Mouse (Mus musculus) CH12.LX (cell line): Measurements from ENCODE around the gene Olfr901.

ENCODE experiments used
- CHD2 ChIP-seq: IDR thresholded peaks from 2 replicates; pipeline ENCODE4 v1.6.1; 2011; ENCODE audit warnings: low read length, improper control_type of control experiment
- CTCF ChIP-seq, 2 experiments: IDR thresholded peaks in 1 of 2; conservative IDR thresholded peaks in 1 of 2; 2 replicates each; pipeline ENCODE4 v1.5.1; 2011 to 2012; ENCODE audit warnings: low read depth in 2 of 2, low read length in 2 of 2, improper control_type of control experiment in 1 of 2, inconsistent platforms in 1 of 2, mild to moderate bottlenecking in 1 of 2, moderate library complexity in 1 of 2
- HCFC1 ChIP-seq: IDR thresholded peaks from 2 replicates; pipeline ENCODE4 v1.6.1; 2012; ENCODE audit warnings: low read depth, mild to moderate bottlenecking, inconsistent platforms, low read length, improper control_type of control experiment
- JUN ChIP-seq: IDR thresholded peaks from 2 replicates; pipeline ENCODE4 v1.6.1; 2011; ENCODE audit warnings: low read depth, mild to moderate bottlenecking, low read length, improper control_type of control experiment, moderate library complexity; ENCODE audit not compliant: insufficient read depth

- no peak for TF ChIP-seq CHD2
- TF ChIP-seq JUN, result no peak
- TF ChIP-seq CTCF (conservative IDR thresholded peaks at IDR 0.05 in 1 of 2, IDR thresholded peaks at IDR 0.05 in 1 of 2; ENCODE audit: low read depth in 2 of 2, low read length in 2 of 2), result no peak
- no peak for TF ChIP-seq HCFC1
These were observed 33.6 kb downstream of the Olfr901 start, which contains the start of gene Olfr904 for GRCm38 (mm10) chr9:38462844-38463243.
